Mouse (Mus musculus) bone marrow macrophage, adult 2 months (primary cell): ENCODE results near the gene Dlx4. TPM values are rescaled to one million over a fixed set of nuclear protein-coding genes. Genes with fewer than 3 reads are reported as not detected.

Experiments used
- H3K27ac ChIP-seq: 2 replicates; pipeline ENCODE4 v1.5.1; 2012; ENCODE audit warnings: low read depth, low read length; ENCODE audit not compliant: insufficient read depth
- H3K4me1 ChIP-seq: 2 replicates; pipeline ENCODE4 v1.6.1; 2012; ENCODE audit warnings: low read length; ENCODE audit not compliant: control insufficient read depth, insufficient read depth
- H3K4me3 ChIP-seq: 2 replicates; pipeline ENCODE4 v1.5.1; 2012; ENCODE audit warnings: mild to moderate bottlenecking, low read length, moderate library complexity; ENCODE audit not compliant: insufficient read depth
- CTCF ChIP-seq: IDR thresholded peaks from 2 replicates; pipeline ENCODE4 v1.5.1; 2012; ENCODE audit warnings: low read depth, mild to moderate bottlenecking, low read length, moderate library complexity
- POLR2A ChIP-seq: IDR thresholded peaks from 2 replicates; pipeline ENCODE4 v1.6.1; 2012; ENCODE audit warnings: mild to moderate bottlenecking, low read depth, low read length, borderline replicate concordance
- polyA plus RNA-seq: library from polyadenylated mRNA; stranded (reverse); fragments of >200 nt; gene quantifications from 2 replicates; pipeline ENCODE4 v1.2.4, GENCODE M21; 2012; ENCODE audit not compliant: missing spikeins, insufficient read depth, insufficient read length

Dlx4 gene
- polyA plus RNA-seq, 1 experiment: not detected

GRCm38 (mm10) chr11:95095596-95095995 is 50.5 kb downstream of the Dlx4 start:
- H3K4me3 ChIP-seq: no peak overlapping the region
- H3K27ac ChIP-seq: no peak overlapping the region
- TF ChIP-seq POLR2A: no peak
- no peak for TF ChIP-seq CTCF
- H3K4me1 ChIP-seq: no peaks in the 10 kb centered on the region

GRCm38 (mm10) chr11:95093077-95093476 is 53.0 kb downstream of the Dlx4 start:
- TF ChIP-seq POLR2A (no peak), CTCF (no peak)
- H3K27ac ChIP-seq: no peak overlapping the region
- no peaks in the 10 kb centered on the region for H3K4me1 ChIP-seq
- no peak overlapping the region for H3K4me3 ChIP-seq

Other genes starting within 250 kb of the Dlx4 start
- 15.8 and 18.5 TPM in 2 replicates for gene Col1a1, start 210.0 kb downstream of the Dlx4 start, polyA plus RNA-seq
- not detected in 2 replicates for gene Hils1, start 178.7 kb downstream of the Dlx4 start, polyA plus RNA-seq
- gene Sgca, start 169.9 kb downstream of the Dlx4 start, polyA plus RNA-seq: not detected in 2 replicates
- gene Ppp1r9b, start 155.2 kb downstream of the Dlx4 start, polyA plus RNA-seq: 166 and 176 TPM in 2 replicates
- not detected in 2 replicates for gene Samd14, start 136.4 kb downstream of the Dlx4 start, polyA plus RNA-seq
- gene Pdk2, start 104.9 kb downstream of the Dlx4 start, polyA plus RNA-seq: 23.4 and 24.5 TPM in 2 replicates
- 0.27 and 0.33 TPM in 2 replicates for gene Itga3, start 69.5 kb downstream of the Dlx4 start, polyA plus RNA-seq
- gene Dlx3, start 26.1 kb downstream of the Dlx4 start, polyA plus RNA-seq: not detected in 2 replicates
- gene Tac4, start 115.3 kb upstream of the Dlx4 start, polyA plus RNA-seq: not detected in 2 replicates
- gene Kat7, start 164.0 kb upstream of the Dlx4 start, polyA plus RNA-seq: 41.2 and 41.7 TPM in 2 replicates
- gene Fam117a, start 190.8 kb upstream of the Dlx4 start, polyA plus RNA-seq: 3.3 and 3.4 TPM in 2 replicates
- 35.9 and 40.1 TPM in 2 replicates for gene Slc35b1, start 238.4 kb upstream of the Dlx4 start, polyA plus RNA-seq